Mouse (Mus musculus): ENCODE measurements at regions not wholly inside any gene's neighbourhood (a gene's known extent, or its start where the extent isn't known, plus 50 kb on each side); places are given as distances from the start of the nearest gene placed in this dataset.

GRCm38 (mm10) chr3:19458386-19458785 lies 170.1 kb downstream of the 1700064H15Rik start:
- no peak for DNase-seq (ENCODE audit: low read depth, low spot score)

GRCm38 (mm10) chr3:19457431-19457830 lies 171.0 kb downstream of the 1700064H15Rik start:
- no peak for DNase-seq (ENCODE audit: low read depth, low spot score)

DNA sequence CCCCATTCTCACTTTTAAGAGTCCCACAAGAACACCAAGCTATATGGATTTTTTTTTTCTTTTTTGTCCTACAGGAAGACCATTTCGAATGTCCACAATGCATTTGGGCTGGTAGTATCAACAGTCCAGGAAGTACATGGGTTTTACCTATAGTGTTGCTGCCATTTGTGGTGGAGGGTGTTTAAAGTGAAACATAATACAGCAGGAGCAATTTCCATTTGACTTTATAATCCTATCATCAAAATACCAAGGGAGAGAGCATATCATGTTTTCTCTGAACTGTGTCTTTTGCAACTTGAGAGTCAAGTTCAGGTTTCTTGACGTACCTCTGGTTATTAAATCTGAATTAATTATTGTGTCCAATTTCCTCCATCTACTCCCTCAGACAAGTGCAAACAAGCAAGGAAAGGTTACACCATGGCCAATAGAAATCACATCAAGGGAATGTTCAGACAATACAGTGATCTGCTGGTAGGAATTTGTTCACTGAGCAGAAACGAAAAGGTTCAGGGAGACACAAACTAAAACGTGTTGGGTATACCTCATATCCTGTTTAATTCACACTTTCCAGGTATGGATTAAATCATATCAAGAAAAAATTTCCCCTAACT lies 172.5 kb downstream of the 1700064H15Rik start:
- no peak for DNase-seq (ENCODE audit: low read depth, low spot score)

DNA sequence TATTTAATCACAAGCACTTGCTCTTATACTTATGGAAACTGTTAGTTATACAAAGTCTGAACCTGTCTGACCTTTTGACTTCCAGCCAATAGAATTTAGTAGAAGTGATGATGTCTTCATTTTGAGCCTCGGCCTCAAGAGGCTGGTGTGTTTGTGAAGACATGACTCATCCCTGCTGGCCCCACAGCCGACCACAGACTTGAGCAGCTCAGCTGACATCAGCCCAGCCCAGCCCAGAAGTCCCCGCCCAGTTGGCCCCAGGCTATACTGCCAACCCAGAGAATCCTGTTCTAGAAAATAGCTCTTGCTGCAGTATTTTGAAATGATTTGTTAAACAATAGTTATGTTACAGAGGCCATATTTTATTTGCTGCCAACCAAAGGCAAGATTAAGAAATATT lies 177.5 kb downstream of the 1700064H15Rik start:
- DNase-seq (ENCODE audit: low read depth, low spot score): no peak

DNA sequence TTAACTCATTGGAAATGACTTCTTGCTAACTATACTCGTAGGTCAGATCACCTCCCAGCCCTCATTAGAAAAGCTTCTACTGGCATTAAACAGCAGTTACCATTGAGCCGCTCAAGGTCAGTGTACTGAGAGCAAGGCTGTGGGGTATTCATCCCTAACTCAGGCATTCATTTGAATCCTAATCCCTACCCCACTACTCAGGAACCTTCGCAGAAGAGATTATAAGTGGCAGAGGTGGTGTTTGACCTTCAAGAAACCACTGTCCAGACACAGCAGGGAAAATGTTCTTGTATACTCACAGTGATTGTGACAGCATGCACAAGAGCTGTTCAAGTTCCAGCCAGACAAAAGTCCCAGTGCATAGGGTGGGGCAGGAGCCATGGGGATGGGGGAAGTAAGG lies 179.5 kb downstream of the 1700064H15Rik start:
- DNase-seq (ENCODE audit: low read depth, low spot score): no peak

GRCm38 (mm10) chr3:19448192-19448591 lies 180.3 kb downstream of the 1700064H15Rik start:
- DNase-seq (ENCODE audit: low read depth, low spot score): no peak

DNA sequence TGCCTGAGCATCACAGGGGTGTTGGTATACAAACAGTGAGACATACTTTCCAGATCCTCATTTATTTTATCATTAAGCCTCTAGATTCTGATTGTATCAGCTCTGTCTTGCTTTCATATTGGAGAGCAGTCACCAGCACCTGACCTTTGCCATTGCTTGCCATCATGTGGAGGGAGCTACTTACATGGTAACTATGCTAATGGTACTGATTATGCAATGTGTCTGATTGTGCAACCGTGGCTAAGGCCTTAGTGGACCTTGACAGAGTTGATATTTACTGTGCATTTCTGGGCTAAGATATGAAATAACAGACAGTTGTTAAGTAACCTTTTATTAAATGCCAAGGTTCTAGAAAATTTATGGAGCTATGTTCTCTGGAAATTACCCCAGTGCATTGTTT lies 180.7 kb downstream of the 1700064H15Rik start:
- no peak for DNase-seq (ENCODE audit: low read depth, low spot score)

GRCm38 (mm10) chr3:19444914-19445313 lies 183.6 kb downstream of the 1700064H15Rik start:
- no peak for DNase-seq (ENCODE audit: low read depth, low spot score)

GRCm38 (mm10) chr3:19441827-19442226 lies 186.7 kb downstream of the 1700064H15Rik start:
- no peak for DNase-seq (ENCODE audit: low read depth, low spot score)

- no peak for DNase-seq (ENCODE audit: low read depth, low spot score)
These were observed 198.3 kb downstream of the 1700064H15Rik start for GRCm38 (mm10) chr3:19430159-19430558.

- DNase-seq (ENCODE audit: low read depth, low spot score): no peak
These were observed 198.9 kb downstream of the 1700064H15Rik start for GRCm38 (mm10) chr3:19429422-19430076.

DNA sequence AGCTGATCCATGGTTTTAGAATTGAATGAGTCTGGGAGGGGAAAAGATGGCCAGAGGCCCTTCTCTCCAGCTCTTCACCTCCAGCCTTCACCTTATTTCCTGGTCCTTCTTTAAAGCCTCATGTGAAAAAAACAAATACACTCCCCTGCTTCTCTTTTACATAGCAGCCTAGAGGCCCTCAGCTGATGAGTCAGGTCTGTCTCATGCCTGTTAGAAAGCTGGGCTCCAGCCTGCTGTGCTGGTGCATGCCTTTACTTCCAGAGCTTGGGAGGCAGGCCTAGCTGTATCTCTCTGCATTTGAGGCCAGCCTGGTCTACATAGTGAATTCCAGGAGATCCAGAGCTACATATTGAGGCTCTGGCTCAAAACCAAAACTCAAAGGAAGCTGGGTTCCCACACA lies 199.5 kb downstream of the 1700064H15Rik start:
- DNase-seq (ENCODE audit: low read depth, low spot score): no peak

GRCm38 (mm10) chr3:19426130-19426556 lies 202.3 kb downstream of the 1700064H15Rik start:
- DNase-seq (ENCODE audit: low read depth, low spot score): no peak

- no peak for DNase-seq (ENCODE audit: low read depth, low spot score)
These were observed 203.2 kb downstream of the 1700064H15Rik start for GRCm38 (mm10) chr3:19425322-19425721.

GRCm38 (mm10) chr3:19424384-19424783 lies 204.1 kb downstream of the 1700064H15Rik start:
- no peak for DNase-seq (ENCODE audit: low read depth, low spot score)

- DNase-seq (ENCODE audit: low read depth, low spot score): no peak
These were observed 207.0 kb downstream of the 1700064H15Rik start for GRCm38 (mm10) chr3:19421430-19421944.

- DNase-seq (ENCODE audit: low read depth, low spot score): no peak
These were observed 207.6 kb downstream of the 1700064H15Rik start for GRCm38 (mm10) chr3:19420912-19421311.

- peak; percentile 12 for DNase-seq (ENCODE audit: low read depth, low spot score)
These were observed 217.4 kb downstream of the 1700064H15Rik start for GRCm38 (mm10) chr3:19410938-19411515.

- DNase-seq (ENCODE audit: low read depth, low spot score): no peak
These were observed 220.2 kb downstream of the 1700064H15Rik start for GRCm38 (mm10) chr3:19408283-19408682.

DNA sequence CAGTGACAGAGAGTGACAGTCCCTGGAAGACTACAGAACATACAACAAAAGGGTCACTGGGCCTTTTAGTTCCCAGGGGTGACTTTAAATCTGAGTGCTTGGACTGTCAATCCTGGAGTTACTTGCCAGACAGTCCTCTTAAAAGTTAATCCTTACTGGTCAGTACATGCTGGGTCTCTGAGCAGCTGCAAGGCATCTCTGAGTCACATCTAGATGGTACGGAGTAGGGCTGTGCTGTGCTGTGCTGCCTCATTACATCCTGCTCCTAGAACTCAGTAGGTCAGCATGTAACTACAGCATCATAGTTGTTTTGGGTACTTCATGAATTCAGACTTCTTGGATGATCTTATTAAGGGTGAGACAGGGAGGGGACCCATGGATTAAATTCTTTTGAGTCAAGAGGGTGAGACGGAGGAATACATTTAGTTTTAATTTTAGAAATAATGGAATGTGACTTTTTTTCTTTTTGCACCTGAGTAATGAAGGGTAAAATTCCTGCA lies 220.8 kb downstream of the 1700064H15Rik start:
- DNase-seq (ENCODE audit: low read depth, low spot score): no peak

- peak; percentile 43 for DNase-seq (ENCODE audit: low read depth, low spot score)
These were observed 221.9 kb downstream of the 1700064H15Rik start for GRCm38 (mm10) chr3:19406351-19407151.

DNA sequence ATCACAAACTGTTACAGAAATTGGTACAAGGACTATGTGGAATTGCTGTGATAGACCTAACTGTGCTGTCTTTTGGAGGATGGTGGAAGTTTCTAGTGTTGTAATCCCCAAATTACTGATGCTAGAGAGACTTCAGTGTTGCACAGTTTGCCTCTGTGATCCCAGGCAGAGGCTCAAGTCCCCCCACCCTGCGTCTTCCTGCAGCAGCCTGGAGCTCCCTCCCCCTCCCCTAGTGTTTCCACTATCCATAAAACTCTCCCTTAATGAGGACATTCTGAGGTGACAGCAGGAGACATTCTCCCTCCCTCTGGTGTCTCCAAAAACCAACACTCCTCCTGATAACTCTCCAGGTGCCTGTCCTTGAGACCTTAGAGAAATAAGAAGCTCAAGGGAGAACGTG lies 242.8 kb downstream of the 1700064H15Rik start:
- no peak for DNase-seq (ENCODE audit: low read depth, low spot score)

Data from telencephalon, adult 2 months (tissue).